Mouse (Mus musculus) embryo, embryonic 10 days (tissue): Measurements from ENCODE around the gene Prkag2.

Experiments used
- DNase-seq: peaks from one replicate; pipeline ENCODE4 v3.0.0-alpha.2; 2015; ENCODE audit warnings: low spot score

The Prkag2 gene

DNA sequence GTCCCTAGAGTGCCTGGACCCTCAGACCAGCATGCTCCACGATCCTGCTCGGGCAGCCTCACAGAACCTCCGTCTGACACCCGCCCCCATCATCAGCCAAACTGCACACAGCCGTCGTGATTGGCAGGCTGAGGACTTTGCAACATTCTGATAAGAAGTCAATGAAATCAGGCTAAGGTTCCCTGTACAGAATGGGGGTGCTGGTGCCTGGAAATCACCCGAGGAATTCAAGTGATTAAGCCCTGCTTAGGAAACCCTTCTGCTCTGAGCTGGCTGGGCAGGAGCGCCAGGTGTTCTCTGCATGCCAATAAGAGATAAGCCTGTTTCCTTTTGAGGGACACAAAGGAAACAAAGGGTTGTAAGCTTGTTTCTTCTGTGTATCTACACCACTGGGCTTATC is 131.7 kb downstream of the Prkag2 start:
- no peak for DNase-seq

DNA sequence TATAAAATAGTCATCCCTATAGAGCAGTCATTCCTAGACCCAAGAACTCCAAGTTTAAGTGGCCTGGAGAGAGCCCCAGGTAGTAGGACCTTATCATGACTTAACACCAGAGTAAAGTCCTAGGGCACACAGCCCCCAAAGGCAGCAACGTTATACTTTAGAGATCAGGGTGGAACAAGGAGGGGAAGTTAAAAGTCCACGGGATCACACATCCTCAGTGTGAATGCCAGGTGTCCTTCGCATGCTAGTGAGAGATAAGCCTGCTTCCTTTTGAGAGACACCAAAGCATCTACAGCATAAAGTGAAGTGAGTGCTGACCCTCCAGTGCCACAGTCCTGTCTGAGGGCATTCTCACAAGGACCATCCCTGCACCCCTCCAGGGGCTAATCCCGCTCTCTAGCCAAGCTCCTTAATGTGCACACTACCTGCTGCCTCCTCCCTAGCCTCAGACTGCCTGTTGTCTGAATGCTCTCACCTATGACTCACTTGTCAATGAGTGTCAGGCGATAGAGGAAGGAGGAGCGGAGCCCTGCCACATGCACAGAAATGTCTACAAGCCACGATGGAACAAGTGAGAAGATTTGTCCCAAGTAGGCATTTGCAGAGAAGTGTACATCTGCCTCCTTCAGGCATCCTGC is 132.4 kb downstream of the Prkag2 start:
- no peak for DNase-seq

DNA sequence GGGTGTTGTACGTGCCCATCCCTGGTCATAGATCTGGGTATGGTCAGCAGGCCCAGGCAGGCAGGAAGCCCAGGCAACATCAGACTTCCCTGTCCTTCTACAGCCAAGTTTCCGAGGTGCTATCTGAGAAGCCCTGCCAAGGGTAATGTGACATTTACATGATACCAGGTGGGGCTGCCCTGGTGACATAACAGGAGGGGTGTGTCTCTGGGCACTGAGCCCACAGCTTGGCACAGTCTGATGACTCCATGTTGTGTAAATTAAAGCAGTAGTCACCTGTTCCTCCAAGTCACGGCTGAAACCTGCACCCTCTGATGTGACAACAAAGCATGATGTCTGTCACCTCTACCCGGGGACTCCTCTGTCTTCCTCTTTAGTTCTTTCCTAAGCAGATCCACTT is 136.7 kb downstream of the Prkag2 start:
- DNase-seq, result no peak

DNA sequence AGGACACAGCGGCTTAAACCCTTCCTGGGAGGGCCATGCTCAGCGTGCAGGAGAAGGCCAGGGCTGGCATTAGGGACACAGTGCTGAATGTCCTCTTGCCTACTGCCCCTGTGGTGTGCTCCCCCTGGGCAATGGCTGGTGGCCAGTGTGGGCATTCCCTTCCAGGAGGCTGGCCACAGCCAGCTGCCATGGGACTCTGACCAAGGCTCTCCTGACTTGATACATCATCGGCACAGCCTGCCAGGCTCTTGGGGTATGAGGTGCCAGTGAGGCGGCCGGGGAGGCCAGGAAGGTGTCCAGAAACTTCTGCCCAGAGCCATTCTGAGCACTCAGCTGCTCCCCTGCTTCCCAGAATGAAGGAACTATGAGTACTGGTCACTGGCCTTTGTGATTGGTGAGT is 139.7 kb downstream of the Prkag2 start:
- no peak for DNase-seq

DNA sequence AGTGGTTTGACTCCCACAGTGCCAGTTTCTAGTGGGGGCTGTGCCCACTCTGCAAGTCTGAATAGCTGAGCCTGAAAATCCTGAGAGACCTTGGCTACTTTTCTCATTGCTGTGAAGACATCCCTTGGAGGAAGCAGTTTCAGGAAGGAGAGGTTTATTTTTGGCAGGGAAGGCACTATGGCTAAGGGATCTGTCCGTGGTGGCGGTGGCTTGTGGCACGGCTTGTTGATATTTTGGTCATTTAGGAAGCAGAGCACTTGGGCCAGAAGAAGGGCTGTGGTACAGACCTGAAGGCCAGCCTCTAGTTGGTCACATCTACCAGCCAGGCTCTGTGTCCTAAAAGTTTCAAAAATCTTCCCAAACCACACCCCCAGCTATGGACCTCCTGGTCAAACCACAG is 140.7 kb downstream of the Prkag2 start:
- DNase-seq, result no peak

DNA sequence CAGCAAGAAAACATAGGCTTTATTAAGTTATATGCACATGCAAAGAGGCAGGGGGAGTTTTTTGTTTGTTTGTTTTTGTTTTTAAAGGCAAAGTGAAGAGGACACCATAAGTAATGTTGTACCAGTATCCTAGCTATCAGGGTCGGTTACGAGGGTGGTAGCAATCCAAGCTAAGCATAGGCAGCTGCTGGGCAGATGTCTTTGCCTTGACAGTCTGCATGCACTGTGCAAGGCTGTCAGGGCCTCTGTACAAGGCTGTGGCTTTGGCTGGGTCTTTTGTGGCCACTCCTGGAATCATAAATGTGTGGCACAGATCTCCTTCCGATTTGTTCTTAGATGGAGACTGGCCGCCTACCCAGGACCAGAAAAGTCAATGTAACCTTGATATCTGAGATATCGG is 141.8 kb downstream of the Prkag2 start:
- no peak for DNase-seq

DNA sequence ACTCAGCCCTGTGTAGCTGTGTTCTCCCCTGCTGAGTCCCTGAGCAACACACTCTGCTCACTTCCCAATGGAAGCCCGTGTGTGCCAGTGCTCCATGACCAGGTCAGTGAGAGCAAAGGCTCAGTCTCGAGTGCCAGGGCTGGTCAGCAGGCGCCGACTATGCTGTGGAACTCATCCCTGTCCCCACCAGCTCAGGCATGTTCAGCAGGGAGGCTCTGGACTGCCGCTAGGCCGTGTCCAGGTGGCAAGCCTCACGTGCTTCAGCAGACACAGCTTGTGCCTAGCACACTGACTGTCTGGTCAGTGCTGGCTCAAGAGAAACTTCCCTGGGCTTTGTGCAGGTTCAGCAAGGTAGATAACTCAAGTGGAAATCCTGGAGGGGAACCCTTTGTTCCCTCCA is 143.6 kb downstream of the Prkag2 start:
- DNase-seq, result no peak

DNA sequence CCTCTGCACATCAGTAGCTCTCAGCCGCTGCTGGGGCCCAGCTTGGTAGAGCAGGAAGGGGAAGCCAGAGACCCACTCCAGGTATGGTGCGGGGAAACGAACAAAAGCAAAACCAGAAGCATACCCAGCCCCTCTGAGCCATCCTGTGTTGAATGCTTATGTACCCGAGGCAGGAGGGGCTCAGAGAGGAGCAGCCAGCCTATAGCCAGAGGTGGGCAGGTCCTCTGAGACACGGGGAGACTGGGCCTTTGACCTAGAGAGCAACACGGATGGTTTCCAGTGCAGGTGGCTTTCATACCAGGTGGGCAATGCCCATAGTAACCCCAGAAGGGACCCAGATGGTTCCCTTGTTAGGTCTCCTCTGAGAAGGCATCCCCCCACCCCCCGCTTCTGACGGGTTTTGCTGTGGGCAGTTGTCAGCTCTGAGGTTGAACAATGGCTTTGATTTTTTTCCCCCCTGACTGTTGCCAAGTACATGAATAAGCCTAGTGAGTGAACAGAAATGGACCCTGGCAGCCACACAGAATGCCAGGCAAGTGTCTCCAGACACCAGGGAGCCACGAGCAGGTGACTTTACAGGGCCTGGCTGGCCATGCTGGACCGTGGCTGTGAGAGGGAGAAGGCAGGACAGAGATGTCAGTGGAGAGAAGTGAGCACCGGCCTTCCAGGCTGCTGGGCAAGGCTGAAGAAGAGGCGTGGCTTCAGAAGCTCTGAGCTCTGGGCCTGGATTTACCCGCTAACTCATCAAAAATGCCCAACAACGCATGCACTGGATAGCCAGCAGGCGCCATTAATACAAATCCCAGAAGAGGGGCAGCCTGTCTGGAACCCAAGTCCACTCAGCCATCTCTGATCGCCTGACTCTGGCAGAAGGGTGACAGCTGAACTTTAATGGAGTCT is 147.3 kb downstream of the Prkag2 start:
- no peak for DNase-seq

DNA sequence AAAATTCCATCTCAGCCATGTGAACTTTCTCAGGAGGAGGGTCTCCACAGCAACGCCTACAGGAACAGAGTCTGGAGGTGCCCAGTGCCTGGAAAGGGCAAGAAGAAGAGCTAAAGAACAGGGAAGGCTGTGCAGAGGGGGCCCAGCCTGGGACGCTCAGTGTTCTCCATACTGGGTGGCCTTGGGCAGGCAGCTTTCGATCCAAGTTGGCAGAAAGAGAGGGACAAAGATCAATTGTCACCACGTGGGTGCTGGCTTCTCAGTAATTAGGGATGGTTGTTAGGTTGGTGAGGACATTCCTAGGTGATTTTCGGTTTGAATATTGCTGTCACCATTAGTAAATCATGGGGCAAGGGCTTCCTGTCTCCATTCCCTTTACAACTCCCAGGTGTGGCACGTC is 148.2 kb downstream of the Prkag2 start:
- DNase-seq, result no peak

DNA sequence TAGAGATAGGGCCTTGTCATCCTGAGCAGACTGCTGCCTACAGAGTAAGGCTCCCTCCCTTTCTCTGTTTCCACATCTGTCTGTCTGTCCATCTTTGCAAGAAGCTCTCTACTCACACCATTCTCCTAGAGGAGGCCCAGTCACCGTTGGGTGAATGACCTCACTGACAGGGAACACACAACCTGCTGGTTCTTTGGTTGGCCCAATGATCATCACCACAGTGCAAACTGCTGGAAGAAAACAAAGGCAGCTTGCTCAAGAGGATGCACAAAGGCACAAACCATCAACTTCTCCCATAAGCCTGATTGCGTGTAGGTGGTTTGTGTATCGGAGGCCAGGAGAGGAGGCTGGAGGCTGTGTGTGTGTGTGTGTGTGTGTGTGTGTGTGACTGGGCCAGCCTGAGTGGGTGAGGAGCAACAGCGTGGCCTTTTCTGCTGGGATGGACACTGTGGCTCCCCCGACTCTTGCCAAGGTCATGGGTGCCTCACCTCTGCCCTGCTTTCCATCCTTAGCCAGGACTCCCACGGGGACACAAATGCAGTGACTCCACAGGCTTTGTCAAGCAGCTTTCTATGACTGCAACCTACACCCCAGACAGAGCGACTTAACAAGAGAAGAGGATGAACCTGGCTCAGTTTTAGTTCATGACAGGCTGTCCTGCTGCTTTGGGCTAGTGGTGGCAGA is 149.4 kb downstream of the Prkag2 start:
- no peak for DNase-seq

DNA sequence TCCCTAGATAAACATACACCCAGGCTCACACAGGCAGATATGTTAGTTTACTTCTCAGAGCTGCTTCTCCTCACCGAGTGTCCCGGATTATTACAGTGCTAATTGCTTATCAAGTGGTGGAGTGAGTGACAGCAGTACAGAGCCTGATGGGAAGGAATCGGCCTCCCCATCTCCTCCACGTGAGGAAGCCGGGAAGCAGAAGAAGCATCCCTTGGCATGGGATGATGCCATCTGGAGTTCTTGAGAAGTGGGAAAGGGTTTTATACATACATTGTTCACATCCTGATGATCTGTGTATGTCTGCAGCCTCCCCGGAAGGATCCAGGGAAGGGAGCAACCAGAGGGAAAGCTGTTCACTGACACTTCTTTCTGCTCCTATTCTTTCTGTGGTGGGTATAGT is 150.4 kb downstream of the Prkag2 start:
- DNase-seq, result no peak

DNA sequence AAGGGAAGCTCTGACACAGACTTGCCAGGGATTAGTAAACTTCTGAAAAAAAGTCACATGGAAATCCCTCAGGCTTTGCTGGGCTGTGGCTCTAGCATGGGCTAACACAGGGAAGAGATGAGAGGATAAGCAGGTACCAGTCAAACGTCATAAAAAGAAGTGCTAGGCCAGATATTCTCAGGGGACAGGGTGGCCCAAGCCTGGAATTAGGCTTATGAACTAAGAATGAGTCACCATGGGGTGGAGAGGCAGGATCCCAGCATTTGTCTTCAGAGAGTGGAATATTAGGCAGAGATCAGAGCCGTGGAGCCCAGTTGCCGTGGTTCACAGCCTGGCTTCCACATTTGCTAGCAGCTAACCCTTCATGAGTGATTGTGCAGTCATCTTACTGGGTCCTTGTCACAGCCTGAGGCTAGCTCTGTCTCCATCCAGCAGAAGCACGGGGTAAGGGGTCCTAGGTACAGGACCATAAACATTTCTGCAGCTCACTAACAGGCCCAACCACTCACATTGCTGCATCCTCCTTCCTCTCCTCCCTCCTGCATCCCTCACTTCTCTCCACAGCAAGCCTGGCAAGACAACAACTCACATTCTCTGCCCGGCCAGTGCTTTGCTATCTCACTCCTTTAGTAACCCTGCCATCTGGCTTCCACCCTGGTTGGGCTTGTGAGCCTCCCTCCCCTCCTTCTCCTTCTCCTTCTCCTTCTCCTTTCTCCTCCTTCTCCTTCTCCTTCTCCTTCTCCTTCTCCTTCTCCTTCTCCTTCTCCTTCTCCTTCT is 162.2 kb downstream of the Prkag2 start:
- DNase-seq, result no peak

DNA sequence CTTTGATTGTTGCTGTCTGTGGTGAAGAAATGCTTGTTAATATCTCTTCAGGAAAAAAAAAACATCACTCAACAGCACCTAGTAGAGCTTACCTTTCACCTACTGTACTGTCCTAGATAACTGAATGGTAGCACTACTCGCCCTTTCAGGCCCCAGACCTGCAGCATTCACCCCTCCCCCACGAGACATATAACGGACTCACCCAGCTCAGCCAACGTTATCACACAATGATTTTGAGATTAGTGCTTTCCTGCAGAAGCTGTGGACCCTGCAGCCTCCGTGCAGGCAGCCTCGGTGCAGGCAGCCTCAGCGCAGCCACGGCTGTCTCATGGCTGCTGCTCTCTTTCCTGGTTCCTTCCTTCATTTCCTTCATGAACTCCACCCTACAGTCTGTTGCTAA is 164.0 kb downstream of the Prkag2 start:
- no peak for DNase-seq

DNA sequence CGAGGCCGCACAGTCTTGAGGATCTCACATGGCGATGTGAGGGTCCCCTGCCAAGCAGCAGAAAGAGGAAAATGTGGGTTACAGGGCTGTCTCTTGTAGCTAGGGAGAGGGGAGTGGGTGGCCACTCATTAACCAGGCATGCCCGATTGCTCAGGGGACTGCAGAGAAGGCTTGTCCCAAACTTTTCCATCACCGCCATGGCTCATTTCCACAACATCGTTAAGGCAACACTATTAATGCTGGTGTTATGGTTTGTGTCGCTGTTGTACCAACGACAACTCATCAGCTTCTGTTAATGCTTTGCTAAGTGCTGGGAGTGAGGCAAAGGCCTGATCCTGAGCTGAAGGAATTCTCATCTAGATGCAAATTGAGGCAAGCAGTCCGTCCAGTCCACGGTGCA is 165.0 kb downstream of the Prkag2 start:
- no peak for DNase-seq

DNA sequence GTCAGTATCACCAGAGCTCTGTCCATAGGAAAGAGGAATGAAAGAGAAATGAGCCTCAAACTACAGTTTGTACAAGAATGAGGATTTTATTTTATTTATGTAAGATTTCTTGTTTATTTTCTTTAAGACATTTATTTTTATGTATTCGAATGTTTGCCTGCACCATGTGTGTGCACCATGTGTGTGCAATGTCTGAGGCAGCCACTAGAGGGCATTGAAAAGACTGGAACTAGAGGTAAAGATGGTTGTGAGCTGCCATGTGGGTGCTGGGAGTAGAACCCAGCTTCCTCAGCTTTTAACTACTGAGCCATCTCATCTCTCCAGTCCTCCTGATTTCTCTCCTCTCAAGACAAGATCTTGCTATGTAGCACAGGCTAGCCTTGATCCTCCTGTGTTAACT is 166.7 kb downstream of the Prkag2 start:
- no peak for DNase-seq

DNA sequence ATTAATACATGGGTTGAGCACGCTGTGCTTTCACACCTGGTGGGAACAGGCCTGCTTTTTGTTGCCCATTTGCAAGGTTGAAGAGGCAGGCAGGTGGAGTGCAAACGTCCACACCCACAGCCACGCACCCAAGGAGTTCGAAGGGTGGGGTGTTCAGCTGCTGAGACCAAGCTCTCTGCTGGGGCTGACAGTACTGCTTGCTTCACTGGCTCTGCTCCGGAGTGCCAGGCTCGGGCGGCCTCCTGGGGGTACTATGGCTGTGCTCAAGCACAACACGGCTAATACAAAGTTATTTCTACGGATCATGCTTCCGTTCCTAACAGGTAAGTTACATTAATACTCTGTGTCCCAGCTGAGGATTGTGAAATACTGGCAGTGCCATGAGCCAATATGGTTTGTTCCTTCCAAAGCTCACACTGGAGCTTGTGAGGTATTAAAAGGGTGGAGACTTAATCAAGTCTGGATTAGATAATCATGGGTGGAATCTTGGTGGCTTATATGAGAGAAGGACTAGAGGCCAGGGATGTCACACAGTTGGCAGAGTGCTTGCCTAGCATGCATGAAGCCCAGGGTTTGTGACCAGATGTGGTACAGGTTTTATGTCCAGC is 168.8 kb downstream of the Prkag2 start:
- DNase-seq, result no peak

DNA sequence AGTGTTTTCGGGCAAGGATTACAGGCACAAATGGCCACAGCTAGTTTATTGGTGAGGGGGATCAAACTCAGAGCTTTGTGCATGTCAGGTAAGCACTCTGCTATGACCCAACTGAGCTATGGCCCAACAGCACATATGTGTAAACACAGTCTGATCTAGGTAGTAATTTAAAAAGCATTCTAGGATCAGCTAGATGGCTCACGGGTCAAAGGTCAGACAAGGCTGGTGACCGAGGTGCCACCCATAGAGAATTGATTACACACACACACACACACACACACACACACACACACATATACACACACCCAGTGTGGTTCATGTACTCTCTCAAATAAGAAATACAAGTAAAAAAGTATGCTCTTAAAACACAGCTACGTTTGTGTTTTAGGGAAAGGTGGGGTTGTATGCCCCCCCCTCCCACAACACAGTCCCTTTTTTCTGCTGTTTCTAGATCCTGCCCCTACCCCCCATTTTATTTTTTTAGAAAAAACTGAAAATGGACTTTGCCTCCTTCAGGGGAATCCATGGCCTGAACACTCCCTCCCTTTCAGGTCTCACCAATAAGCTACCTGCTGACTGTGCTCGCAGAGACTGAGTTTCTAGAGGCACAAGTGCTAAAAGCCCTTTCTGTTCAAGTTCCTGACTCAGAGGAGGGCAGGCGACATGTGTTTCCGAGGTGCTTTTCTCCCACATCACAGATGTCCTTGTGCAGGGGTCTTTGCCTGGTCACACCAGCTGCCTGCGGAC is 169.4 kb downstream of the Prkag2 start:
- DNase-seq, result no peak

DNA sequence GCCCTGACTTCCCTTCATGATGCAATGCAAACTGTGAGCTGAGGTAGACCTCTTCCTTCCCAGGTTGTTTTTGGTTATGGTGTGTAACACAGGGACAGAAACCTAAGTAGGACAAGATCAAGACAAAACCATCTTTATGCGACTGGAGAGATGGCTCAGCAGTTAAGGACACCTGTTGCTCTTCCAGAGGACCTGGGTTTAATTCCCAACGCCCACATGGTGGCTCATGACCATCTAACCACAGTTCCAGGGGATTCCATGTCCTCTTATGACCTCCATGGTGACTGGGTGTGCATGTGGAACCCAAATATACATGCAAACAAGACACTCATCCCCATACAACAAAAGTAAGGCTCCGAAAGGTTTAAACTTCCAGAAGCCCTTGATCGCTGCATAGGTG is 171.6 kb downstream of the Prkag2 start:
- no peak for DNase-seq

DNA sequence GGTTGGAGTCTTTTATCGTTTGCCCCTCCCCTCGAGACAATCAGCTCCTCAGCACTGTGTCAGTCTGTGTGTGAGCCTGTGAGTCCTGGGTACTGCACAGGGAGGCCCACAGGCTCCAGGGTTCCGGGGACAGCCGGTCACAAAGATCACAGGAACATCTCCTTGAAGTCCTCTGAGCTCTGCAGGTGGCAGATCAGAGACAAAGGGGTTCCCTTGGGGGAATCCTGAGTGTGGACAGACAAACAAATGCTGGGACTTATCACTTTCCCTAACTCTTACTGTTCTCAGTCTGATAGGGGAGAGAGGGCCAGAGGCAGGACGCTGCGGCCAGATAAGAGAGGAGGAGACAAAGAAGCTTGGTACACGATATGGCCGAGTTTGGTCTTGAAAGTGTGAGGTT is 172.7 kb downstream of the Prkag2 start:
- DNase-seq, result peak; percentile 23

DNA sequence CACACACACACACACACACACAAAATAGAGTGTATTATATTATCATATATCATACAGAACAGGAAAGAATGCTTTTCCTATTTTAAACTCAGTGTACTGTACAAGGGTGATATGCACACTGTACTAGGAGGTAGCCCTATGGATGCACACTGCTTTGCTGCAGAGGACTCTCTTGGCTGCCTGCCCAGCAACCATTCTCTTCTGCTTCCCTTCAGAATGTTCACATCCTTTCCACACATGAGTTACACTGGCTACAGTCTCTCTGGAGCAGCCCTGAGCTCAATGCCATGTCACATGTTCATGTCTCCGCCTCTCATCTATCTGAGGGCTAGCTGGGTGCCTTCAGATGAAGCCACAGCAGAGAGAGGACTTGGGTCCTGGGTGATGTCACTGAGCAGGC is 181.3 kb downstream of the Prkag2 start:
- DNase-seq, result no peak

DNA sequence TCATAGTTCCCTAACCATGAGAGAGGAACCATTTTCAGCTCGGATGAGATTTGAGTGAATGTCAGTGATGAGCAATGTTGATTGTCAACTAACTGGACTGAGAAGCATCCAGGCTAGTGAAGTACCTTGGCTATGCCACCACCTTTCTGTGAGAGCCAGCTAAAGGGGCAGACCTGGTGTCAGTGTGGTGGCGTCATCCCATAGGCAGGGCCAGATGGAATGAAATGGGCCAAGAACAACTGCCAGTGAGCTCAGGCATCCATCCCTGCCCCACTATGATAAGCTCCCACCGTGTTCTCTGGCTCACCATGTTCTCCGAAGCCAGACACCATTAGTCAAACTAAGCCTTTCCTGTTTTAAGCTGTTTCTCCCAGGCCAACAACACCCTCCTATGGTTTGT is 183.9 kb downstream of the Prkag2 start:
- no peak for DNase-seq
